ENCODE assay signal across 13 mouse cellular contexts in genomic region chr7:80837736-80838135, GRCm38 (mm10). TPM values are rescaled to one million over a fixed set of nuclear protein-coding genes. Genes with fewer than 3 reads are reported as not detected.
A peak's percentile ranks its signal among the peaks of the same experiment; 100 is the strongest.
DNase-seq lines count a peak whose midpoint lies in the region; ATAC-seq and TF ChIP-seq lines count a peak whose summit lies in the region.
"Had no signal": no experiment of that assay in that cellular context is flagged by ENCODE, and none has a peak within 500 bp of the region (broad histone marks: within the 10 kb centered on the region; RNA-seq: fewer than 3 reads in every experiment).

No protein-coding gene starts in this region.

- H3K27me3 ChIP-seq in lung, postnatal 0 days (replicated peaks; ENCODE audit: insufficient read depth, low read length): no peaks in the 10 kb centered on the region
- H3K27me3 ChIP-seq in kidney, adult 2 months (replicated peaks; ENCODE audit: control insufficient read depth, insufficient read depth, low read length): no peaks in the 10 kb centered on the region

- no peak overlapping the region for H3K9ac ChIP-seq in lung, postnatal 0 days (replicated peaks; ENCODE audit: low read depth)
- H3K9ac ChIP-seq: liver, embryonic 12.5 days had no signal

- H3K36me3 ChIP-seq in lung, postnatal 0 days (ENCODE audit: insufficient read depth, low read length): no peaks in the 10 kb centered on the region
- H3K36me3 ChIP-seq in kidney, adult 2 months (ENCODE audit: control insufficient read depth, insufficient read depth, low read length): no peaks in the 10 kb centered on the region
- H3K36me3 ChIP-seq: hindbrain, embryonic 10.5 days; liver, embryonic 12.5 days had no signal

- no peak overlapping the region for H3K4me2 ChIP-seq in lung, postnatal 0 days (replicated peaks; ENCODE audit: low read depth, low read length)
- H3K4me2 ChIP-seq: liver, embryonic 12.5 days had no signal

- H3K9me3 ChIP-seq in lung, postnatal 0 days (ENCODE audit: low read length): no peaks in the 10 kb centered on the region
- H3K9me3 ChIP-seq: hindbrain, embryonic 10.5 days; liver, embryonic 12.5 days had no signal

- ATAC-seq in lung, postnatal 0 days: 0 out of 2 replicates have a peak, but pooled peaks have one; percentile 29
- ATAC-seq: intestine, embryonic 16.5 days; liver, embryonic 12.5 days had no signal

- WGBS in lung, postnatal 0 days: 40% methylated on average over 9 of the region's 9 CpGs
- WGBS in kidney, adult 2 months: 46% methylated on average over 9 of the region's 9 CpGs

- DNase-seq in adrenal gland, adult 2 months: peak; percentile 78
- no peak for DNase-seq in adrenal gland, postnatal 4 days (ENCODE audit: low spot score in 2 of 2)
- DNase-seq in lung, postnatal 0 days (ENCODE audit: low spot score): peak; percentile 48
- DNase-seq in lung, postnatal 25 days (ENCODE audit: low spot score): no peak
- DNase-seq in kidney, adult 2 months: peak; percentile 69
- DNase-seq in thymus, postnatal 10 days (ENCODE audit: low spot score in 2 of 2): no peak
- DNase-seq in spleen, postnatal 4 days (ENCODE audit: low spot score in 2 of 2): no peak
- DNase-seq in layer of hippocampus, postnatal 25 days (ENCODE audit: extremely low spot score in 1 of 2, low spot score in 1 of 2): no peak
- DNase-seq: B cell, adult 2 months; layer of hippocampus, postnatal 36 days had no signal

- TF ChIP-seq POLR2A in kidney, adult 2 months (IDR thresholded peaks at IDR 0.05; ENCODE audit: low read depth, low read length): no peak

- H3K4me3 ChIP-seq in lung, postnatal 0 days (ENCODE audit: low read depth, low read length): no peak overlapping the region
- no peak overlapping the region for H3K4me3 ChIP-seq in kidney, adult 2 months (ENCODE audit: insufficient read depth, low read depth, low read length)
- H3K4me3 ChIP-seq: hindbrain, embryonic 10.5 days; liver, embryonic 12.5 days had no signal

- TF ChIP-seq CTCF in lung, postnatal 0 days (IDR thresholded peaks at IDR 0.05): no peak
- TF ChIP-seq CTCF in kidney, adult 2 months (conservative IDR thresholded peaks at IDR 0.05; ENCODE audit: insufficient read depth, insufficient read length, low read depth, low read length): no peak

- peaks cover 3% of the 10 kb centered on the region; the same call in 1 of the 2 replicates for H3K4me1 ChIP-seq in lung, postnatal 0 days (ENCODE audit: insufficient read depth, low read depth, low read length)
- H3K4me1 ChIP-seq in kidney, adult 2 months (ENCODE audit: control insufficient read depth, insufficient read depth, low read length): peaks cover 4% of the 10 kb centered on the region; the same call in 1 of the 2 replicates

- TF ChIP-seq EP300 in lung, postnatal 0 days (IDR thresholded peaks at IDR 0.05): no peak

- no peak overlapping the region for H3K27ac ChIP-seq in lung, postnatal 0 days (ENCODE audit: low read length)
- H3K27ac ChIP-seq in kidney, adult 2 months (ENCODE audit: insufficient read depth, low read depth, low read length): no peak overlapping the region
- H3K27ac ChIP-seq: hindbrain, embryonic 10.5 days; liver, embryonic 12.5 days had no signal

RNA-seq across cellular contexts. Expression of gene Iqgap1, which starts 12.0 kb away (rescaled TPM):
- 10 to 100 TPM; 84.8 to 88.4 TPM for total RNA-seq in adrenal gland, adult 2 months (2021)
- polyA plus RNA-seq in adrenal gland, adult 2 months (2012; rRNA removed): 15.7 and 19.1 TPM in 2 replicates
- total RNA-seq in adrenal gland, postnatal 4 days (2021): 100 to 1,000 TPM in 1 of 2 experiments, 10 to 100 TPM in 1; 92.0 to 107 TPM
- polyA plus RNA-seq in lung, postnatal 0 days (2015; fragmentation: Nextera tagmentation; extraction: Ambion mirVana): 153 and 183 TPM in 2 replicates
- 38.1 and 42.0 TPM in 2 replicates for polyA plus RNA-seq in kidney, adult 2 months (2012; rRNA removed)
- 10 to 100 TPM; 15.9 to 23.3 TPM for total RNA-seq in layer of hippocampus, postnatal 25 days (2021)

RNA-seq across cellular contexts. Expression of gene Zscan2, which starts 23.0 kb away (rescaled TPM):
- 1 to 10 TPM; 4.6 to 6.6 TPM for total RNA-seq in adrenal gland, adult 2 months (2021)
- polyA plus RNA-seq in adrenal gland, adult 2 months (2012; rRNA removed): 4.0 and 4.4 TPM in 2 replicates
- total RNA-seq in adrenal gland, postnatal 4 days (2021): 10 to 100 TPM; 13.4 to 14.2 TPM
- 1.1 and 1.5 TPM in 2 replicates for polyA plus RNA-seq in lung, postnatal 0 days (2015; fragmentation: Nextera tagmentation; extraction: Ambion mirVana)
- 5.2 and 5.4 TPM in 2 replicates for polyA plus RNA-seq in kidney, adult 2 months (2012; rRNA removed)
- total RNA-seq in layer of hippocampus, postnatal 25 days (2021): 10 to 100 TPM; 14.1 to 15.1 TPM

Comparison
In these comparisons a context has a peak if more than half of its experiments do, and no peak if none do; other contexts are left out.
1. DNase-seq: peak in adrenal gland, adult 2 months (single experiment), lung, postnatal 0 days (single experiment) and kidney, adult 2 months (single experiment); none in adrenal gland, postnatal 4 days (0 of 2), lung, postnatal 25 days (single experiment), thymus, postnatal 10 days (0 of 2), spleen, postnatal 4 days (0 of 2) and layer of hippocampus, postnatal 25 days (0 of 2).